Mouse (Mus musculus) CH12F3 (cell line): ENCODE results near the gene Tspan12.
"Not testable (repeated sequence)": the region's sequence is repeated elsewhere in the genome, so short reads cannot be mapped to it uniquely, and the experiment has no call there.

ENCODE experiments used
- in situ Hi-C: fragments of 300-500 bp; cut with MboI; formaldehyde crosslinking; loops from 2 replicates; pipeline ENCODE4 v1.14.3; 2020; ENCODE audit warnings: low sequenced_read_pairs

The Tspan12 gene

DNA sequence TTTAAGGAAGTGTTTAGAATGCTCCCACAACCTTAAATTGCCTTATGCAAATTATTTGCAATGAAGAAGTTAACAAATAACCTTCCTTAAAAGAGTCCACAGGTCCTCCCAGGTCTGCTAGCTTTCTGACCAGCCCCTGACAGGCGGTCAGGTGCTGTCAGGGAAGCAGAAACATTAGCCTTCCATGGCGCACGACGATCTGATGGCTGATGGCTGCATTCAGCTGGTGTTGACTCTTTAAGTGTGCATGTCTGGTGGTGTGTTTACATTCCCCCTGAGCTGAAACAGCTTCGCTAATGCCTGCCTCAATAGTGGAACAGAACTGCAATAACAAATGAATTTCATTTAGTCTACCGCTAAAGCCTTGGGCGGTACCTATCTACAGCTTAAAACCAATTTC lies 22.4 kb downstream of the Tspan12 start:
- in situ Hi-C loops, result no loop called here

GRCm38 (mm10) chr6:21828437-21828836 lies 23.9 kb downstream of the Tspan12 start:
- in situ Hi-C loops, result no loop called here

- in situ Hi-C loops, result no loop called here
These were observed 24.3 kb downstream of the Tspan12 start for GRCm38 (mm10) chr6:21828001-21828400.

- in situ Hi-C loops, result no loop called here
These were observed 28.6 kb downstream of the Tspan12 start for GRCm38 (mm10) chr6:21823694-21824093.

DNA sequence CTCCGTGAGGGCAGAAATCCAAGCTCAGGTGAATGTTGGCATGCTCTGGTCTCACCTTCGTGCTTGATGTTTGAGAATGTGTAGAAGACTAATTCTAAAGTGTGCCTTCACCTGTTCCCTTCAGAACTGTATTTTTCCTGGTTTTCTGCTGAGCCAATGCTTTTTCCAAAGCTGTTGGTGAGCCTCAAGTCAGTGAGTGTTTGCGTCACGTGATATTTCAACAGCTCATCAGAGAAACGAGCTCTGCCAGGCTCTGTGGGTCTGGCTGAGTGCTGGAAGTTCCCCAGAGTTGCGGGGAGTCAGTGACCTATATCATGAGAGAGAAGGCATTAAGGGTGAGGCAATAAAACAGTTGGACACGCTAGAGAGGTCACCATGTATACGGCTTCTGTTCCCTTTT lies 29.0 kb downstream of the Tspan12 start:
- in situ Hi-C loops, result no loop called here

- in situ Hi-C loops, result no loop called here
These were observed 29.6 kb downstream of the Tspan12 start for GRCm38 (mm10) chr6:21822721-21823134.

- in situ Hi-C loops, result no loop called here
These were observed 34.1 kb downstream of the Tspan12 start for GRCm38 (mm10) chr6:21818107-21818807.

DNA sequence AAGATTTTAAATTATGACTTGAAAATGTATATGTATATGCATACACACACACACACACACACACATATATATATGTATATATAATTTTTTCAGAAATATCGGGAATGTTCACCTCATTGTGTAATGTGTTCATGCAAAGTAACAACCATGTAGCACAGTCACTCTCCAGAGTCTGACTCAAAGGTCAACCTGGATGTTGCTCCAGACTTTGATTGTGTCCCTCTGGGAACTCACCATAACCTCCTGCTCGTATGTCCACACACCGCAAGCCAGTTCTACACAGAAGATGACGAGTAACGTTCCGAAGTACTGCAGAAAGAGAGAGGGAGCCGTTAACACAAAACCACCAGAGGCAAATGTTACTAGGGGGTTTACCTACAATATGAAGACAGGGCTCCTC lies 46.3 kb downstream of the Tspan12 start:
- in situ Hi-C loops, result no loop called here

DNA sequence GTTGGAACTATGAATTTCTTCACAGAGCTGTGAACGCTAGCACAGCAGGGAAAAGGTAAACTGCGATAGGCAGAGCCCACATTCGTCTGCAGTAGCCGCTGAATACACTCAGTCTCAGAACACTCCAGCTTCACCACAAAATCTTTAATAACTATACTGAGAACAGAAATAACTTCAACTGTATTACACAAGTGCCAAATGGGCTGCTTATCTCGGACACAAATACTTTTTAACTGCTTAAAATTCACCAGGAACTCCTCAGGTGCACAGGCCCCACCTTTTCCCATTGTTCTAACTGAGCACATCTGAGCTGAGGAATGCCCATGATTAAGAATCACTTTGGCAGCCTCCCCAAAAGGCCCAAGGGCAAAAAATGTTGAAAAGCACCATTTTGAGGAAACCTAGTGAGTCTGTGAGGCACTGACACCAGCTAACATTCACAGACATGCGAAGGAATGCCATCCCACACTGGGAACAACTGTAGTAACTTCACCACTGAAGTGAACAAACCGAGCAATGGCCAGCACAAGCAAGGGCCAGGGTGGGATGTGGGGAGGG lies 47.2 kb downstream of the Tspan12 start:
- in situ Hi-C loops, result no loop called here

GRCm38 (mm10) chr6:21803483-21804340 lies 48.6 kb downstream of the Tspan12 start:
- in situ Hi-C loops, result no loop called here

GRCm38 (mm10) chr6:21798581-21798980 lies 53.7 kb downstream of the Tspan12 start:
- in situ Hi-C loops, result loop anchor here (10.0 kb wide), 1 partner anchor 276 kb away; no protein-coding TSS in a partner anchor

DNA sequence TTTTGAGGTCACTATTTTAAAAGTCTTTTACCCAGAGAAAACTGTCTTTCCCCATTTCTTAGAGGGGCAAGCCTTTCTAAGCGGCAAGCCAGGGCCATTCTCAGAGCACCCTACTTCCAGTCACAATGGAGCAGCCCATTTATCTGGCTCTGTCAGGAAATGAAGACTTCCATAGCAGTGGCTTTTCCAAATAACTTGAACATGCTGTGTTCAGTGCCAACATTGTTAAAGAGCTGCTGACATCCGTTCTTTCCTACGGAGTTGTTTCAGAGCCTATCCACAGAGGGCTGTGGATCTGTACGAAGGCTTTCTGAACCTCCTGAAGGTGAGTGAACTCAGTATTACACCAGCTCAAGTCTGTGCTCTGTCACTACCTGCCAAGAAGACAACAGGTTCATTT lies 55.2 kb downstream of the Tspan12 start:
- in situ Hi-C loops, result loop anchor here (10.0 kb wide), 1 partner anchor 278 kb away; no protein-coding TSS in a partner anchor

GRCm38 (mm10) chr6:21796413-21796812 lies 55.9 kb downstream of the Tspan12 start:
- in situ Hi-C loops, result loop anchor here (10.0 kb wide), 1 partner anchor 278 kb away; no protein-coding TSS in a partner anchor

DNA sequence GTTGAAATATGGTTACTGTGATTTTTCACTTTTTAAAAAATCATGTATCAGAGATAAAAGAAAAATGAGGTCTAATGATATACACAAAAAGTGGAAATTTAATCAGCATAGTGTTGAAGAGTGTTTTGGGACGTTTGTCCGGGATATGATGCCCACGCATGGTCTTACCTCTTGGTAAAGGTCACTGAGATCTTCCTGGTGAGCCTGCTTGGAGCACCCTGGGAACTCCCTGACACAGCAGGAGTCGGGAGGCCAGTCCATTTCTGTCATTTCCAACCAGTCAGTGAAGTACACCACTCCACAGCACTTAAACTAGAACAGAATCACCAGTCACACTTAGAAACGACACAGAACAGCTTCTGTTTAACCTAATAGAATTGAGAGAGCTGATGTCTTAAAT lies 56.9 kb downstream of the Tspan12 start:
- in situ Hi-C loops, result loop anchor here (10.0 kb wide), 1 partner anchor 279 kb away; no protein-coding TSS in a partner anchor

DNA sequence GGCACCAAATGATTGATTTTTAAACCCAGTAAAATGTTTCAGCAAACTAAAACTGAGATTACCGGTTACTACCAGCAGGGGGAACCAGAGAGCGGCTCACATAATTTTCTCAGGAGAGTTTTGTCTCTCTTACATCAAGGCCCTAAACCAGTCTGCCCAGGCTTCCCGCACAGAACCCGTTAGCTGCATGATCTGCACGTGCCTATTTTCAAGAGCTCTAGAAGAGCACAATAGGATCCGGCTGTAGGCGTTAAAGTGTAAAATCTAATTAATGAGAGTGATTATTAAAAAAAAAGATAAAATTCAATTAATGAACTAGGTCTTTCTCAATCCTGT lies 57.3 kb downstream of the Tspan12 start:
- in situ Hi-C loops, result loop anchor here (10.0 kb wide), 1 partner anchor 280 kb away; no protein-coding TSS in a partner anchor

DNA sequence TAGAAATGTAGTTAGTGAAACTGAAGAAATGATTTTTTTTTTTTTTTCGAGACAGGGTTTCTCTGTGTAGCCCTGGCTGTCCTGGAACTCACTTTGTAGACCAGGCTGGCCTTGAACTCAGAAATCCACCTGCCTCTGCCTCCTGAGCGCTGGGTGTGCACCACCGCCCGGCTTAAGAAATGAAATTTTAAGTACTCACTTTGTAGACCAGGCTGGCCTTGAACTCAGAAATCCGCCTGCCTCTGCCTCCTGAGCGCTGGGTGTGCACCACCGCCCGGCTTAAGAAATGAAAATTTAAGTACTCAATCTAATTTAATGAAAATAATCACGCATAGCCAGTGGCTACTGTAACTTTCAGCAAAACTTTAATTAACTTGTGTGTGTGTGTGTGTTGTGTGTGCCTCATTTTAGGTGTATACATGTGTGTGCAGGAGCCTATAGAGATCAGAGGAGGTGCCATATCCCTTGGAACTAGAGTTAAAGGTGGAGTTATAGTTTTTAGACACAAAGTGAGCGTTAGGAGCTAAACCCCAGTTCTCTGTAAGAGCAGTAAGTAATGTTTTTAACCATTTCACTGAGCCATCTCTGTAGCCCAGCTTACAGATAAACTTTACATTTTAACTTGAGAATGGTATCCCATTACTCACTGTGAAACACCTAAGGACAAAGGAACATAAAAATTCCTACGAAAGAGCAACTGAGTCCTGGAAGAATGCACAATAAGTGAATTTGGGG lies 57.8 kb downstream of the Tspan12 start:
- in situ Hi-C loops, result loop anchor here (10.0 kb wide), 1 partner anchor 280 kb away; no protein-coding TSS in a partner anchor

GRCm38 (mm10) chr6:21791307-21791706 lies 61.0 kb downstream of the Tspan12 start:
- in situ Hi-C loops, result loop anchor here (10.0 kb wide), 1 partner anchor 283 kb away; no protein-coding TSS in a partner anchor

DNA sequence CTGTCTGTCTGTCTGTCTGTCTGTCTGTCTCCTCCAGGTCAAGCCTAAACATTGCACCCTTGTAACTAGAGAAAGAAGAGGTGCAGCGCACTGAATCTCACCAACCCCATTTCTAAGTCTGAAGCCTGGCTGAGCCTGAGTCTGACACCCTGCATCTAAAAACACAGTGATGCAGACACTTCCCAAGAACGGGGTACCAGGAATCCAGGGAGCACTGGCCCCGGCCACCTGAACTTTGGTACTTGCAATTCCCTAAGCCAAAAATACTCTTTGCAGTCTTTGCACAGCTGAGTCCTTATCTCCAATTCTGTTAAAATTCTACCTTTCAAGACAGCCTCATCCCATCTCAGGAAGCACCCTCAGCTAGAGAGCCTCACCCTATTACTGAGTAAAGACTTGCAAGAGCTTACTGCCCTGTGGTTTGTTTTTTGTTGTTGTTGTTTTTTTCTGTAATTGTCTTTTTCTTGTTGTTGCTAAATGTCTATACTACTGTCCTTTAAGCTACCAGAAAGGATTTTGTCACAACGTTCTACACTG lies 61.7 kb downstream of the Tspan12 start:
- in situ Hi-C loops, result loop anchor here (10.0 kb wide), 1 partner anchor 284 kb away; no protein-coding TSS in a partner anchor

GRCm38 (mm10) chr6:21790036-21790435 lies 62.3 kb downstream of the Tspan12 start:
- in situ Hi-C loops, result loop anchor here (10.0 kb wide), 1 partner anchor 285 kb away; no protein-coding TSS in a partner anchor

DNA sequence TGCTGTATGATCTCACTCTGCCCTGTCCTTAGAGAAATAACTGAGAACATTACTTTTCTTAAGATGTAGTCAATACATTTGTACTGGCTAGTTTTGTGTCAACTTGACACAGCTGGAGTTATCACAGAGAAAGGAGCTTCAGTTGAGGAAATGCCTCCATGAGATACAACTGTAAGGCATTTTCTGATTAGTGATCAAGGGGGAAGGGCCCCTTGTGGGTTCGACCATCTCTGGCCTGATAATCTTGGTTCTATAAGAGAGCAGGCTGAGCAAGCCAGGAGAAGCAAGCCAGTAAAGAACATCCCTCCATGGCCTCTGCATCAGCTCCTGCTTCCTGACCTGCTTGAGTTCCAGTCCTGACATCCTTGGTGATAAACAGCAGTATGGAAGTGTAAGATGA lies 62.7 kb downstream of the Tspan12 start:
- in situ Hi-C loops, result not testable (repeated sequence)
